Mouse (Mus musculus) lung, embryonic 15.5 days (tissue): ENCODE results near the gene Cfap97. TPM values are rescaled to one million over a fixed set of nuclear protein-coding genes. Genes with fewer than 3 reads are reported as not detected.
"Not testable (repeated sequence)": the region's sequence is repeated elsewhere in the genome, so short reads cannot be mapped to it uniquely, and the experiment has no call there.

Experiments used
- ATAC-seq: fragments of 200-750 bp; cut with Nextera tagmentation; 2 replicates; pipeline ENCODE4 v1.8.0; 2017; ENCODE audit warnings: moderate number of reproducible peaks, borderline replicate concordance; ENCODE audit not compliant: low FRiP score, low TSS enrichment; ENCODE audit errors: extremely low read depth
- H3K27ac ChIP-seq: fragments of 300-500 bp; sonication (generic); 2 replicates; pipeline ENCODE4 v1.5.1; 2015; ENCODE audit warnings: moderate library complexity, mild to moderate bottlenecking, inconsistent platforms
- H3K27me3 ChIP-seq: fragments of 300-500 bp; sonication (generic); 2 replicates; pipeline ENCODE4 v1.6.1; 2015; ENCODE audit warnings: inconsistent platforms
- H3K36me3 ChIP-seq: fragments of 300-500 bp; sonication (generic); 2 replicates; pipeline ENCODE4 v1.6.1; 2015; ENCODE audit warnings: inconsistent platforms
- H3K4me1 ChIP-seq: fragments of 300-500 bp; sonication (generic); 2 replicates; pipeline ENCODE4 v1.6.1; 2015; ENCODE audit warnings: inconsistent platforms
- H3K4me2 ChIP-seq: fragments of 300-500 bp; sonication (generic); 2 replicates; pipeline ENCODE4 v1.6.1; 2015; ENCODE audit warnings: inconsistent platforms, mild to moderate bottlenecking, moderate library complexity
- H3K4me3 ChIP-seq: fragments of 300-500 bp; sonication (generic); 2 replicates; pipeline ENCODE4 v1.5.1; 2015; ENCODE audit warnings: mild to moderate bottlenecking, inconsistent platforms
- H3K9ac ChIP-seq: fragments of 300-500 bp; sonication (generic); 2 replicates; pipeline ENCODE4 v1.6.1; 2015; ENCODE audit warnings: inconsistent platforms
- H3K9me3 ChIP-seq: fragments of 300-500 bp; sonication (generic); 2 replicates; pipeline ENCODE4 v1.6.1; 2016; ENCODE audit warnings: inconsistent platforms
- WGBS: fragments of 180-500 bp; shearing (Covaris S2); methylation state at CpG from one replicate; pipeline ENCODE4 v1.1.7; 2015; 5-methylcytosine and 5-hydroxymethylcytosine counted together
- polyA plus RNA-seq: library from polyadenylated mRNA; unstranded; fragments of >200 nt; fragmentation: Nextera tagmentation; extraction: Ambion mirVana; gene quantifications from 2 replicates; pipeline ENCODE4 v1.2.1, GENCODE M21; 2015

Cfap97 gene
- polyA plus RNA-seq, 1 experiment from 2014 or later: 25.9 TPM

DNA sequence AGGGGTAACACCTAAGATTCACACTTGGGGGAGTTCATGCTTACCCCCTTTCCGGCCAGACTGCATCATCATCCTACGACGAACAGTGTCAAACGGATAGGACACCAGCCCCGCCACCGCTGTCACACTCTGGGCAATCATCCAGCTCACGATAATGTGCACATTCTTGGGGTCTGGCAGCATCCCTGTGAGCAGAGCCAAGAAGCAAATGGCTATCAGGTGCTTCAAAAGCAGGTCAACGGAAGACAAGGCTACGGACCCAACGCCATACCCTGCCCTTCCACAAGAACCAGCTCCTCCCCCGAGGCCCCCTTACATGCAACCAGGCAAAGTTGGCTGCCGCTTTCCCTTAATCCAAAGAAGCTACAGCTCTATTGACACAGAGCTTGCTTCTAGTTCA is 56.8 kb downstream of the Cfap97 start:
- H3K4me3 ChIP-seq: peak overlapping the region; percentile 84
- WGBS: 62% methylated on average over 12 of the region's 12 CpGs
- H3K9me3 ChIP-seq: no peaks in the 10 kb centered on the region
- no peak overlapping the region for H3K9ac ChIP-seq
- no peak for ATAC-seq
- H3K4me2 ChIP-seq: peak overlapping the region; percentile 79; the same call in 1 of the 2 replicates
- H3K27ac ChIP-seq: no peak overlapping the region
- H3K36me3 ChIP-seq: peaks cover 51% of the 10 kb centered on the region
- H3K4me1 ChIP-seq: peaks cover 26% of the 10 kb centered on the region
- H3K27me3 ChIP-seq: no peaks in the 10 kb centered on the region

DNA sequence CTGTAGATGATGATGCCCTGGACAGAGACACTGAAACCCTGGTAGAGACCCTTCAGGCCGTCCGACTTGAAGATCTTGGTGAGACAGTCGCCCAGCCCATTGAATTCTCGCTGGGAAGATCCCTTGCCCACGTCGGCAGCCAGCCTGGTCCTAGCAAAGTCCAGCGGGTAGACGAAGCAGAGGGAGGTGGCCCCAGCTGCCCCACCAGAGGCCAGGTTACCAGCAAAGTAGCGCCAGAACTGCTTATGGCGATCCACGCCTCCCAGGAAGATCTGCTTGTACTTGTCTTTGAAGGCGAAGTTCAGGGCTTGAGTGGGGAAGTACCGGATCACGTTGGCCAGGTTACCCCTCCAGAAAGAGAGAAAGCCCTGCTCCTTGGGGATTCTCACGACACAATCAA is 57.5 kb downstream of the Cfap97 start:
- no peak overlapping the region for H3K27ac ChIP-seq
- WGBS: 76% methylated on average over 15 of the region's 15 CpGs

DNA sequence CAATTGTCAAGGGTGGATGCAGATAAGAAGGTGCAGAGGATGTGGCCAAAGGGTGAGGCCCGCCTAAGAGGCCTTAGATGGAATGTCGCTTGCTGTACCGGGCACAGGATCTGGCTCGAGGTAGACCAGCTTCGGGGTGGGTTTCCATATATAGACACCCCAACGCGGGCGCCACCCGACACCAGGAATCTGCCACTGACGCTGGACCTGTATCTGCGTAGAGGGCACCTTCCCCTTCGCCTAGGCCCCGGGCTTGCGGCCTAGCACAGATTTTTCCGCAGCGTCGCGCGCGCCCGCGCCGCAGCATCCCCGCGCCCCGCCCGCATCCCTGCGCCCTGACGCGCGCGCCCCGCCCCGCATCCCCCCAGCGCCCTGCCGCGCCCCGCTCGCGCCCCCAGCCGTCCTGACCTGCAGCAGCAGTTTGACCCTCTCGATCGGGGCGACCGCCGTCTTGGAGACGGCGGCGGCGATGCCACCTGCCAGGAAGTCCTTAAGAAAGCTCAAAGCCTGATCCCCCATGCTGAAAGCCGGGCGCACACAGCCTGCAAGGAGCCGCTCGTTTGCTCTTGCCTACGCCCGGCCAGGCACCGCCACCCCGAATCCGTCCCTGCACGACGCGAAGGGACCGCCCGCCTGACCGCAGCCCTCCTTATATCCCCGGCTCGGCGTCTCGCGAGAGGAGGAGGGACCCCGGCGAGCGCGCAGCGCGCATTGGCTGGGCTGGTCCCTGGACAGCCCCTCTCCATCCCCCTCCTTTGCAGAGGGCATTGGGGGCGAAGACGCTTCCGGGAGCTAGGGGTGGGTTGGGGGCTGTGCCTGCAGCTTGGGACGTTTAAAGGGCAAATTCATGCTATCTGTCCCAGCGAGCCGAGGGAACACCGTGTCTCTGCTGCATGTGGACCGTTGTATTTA is 59.1 kb downstream of the Cfap97 start, which contains the start of gene Slc25a4:
Gene Slc25a4, minus strand, starts transcription at position 881 of the 912 bp plus-strand sequence.
- under 1% methylated on average over 83 of the region's 84 CpGs for WGBS
- peak; percentile 99 for ATAC-seq

More for the DNA sequence above, 57.5 kb downstream of the Cfap97 start:
- Histone ChIP-seq H3K4me1 (peaks cover 26% of the 10 kb centered on the region), H3K9ac (no peak overlapping the region), H3K27me3 (no peaks in the 10 kb centered on the region), H3K4me2 (peak overlapping the region; percentile 79), H3K9me3 (no peaks in the 10 kb centered on the region), H3K4me3 (peak overlapping the region; percentile 84), H3K36me3 (peaks cover 47% of the 10 kb centered on the region)
- no peak for ATAC-seq

DNA sequence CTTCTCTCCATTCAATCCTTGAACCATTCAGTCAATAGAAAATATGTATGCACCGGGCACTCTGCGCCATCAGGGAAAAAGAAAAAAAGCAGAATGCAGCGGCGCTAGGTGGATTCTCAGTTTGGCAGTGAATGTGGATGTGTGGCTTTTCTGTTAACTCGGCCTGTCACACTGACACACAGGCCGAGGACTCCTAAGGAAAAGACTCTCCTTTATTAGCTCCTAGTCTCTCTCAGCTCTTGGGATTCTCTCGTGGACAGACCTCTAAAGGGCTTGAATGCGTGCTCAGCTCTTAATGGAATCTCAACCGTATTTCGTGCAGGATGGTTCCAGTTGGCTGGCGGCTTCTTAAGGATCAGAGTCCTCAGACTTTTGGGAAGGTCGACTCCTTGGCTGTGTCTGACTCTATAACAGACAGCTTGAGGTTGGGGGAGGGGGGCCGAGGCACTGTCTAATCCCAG is 60.1 kb downstream of the Cfap97 start:
- WGBS: 11% methylated on average over 13 of the region's 13 CpGs
- ATAC-seq: no peak

More for the DNA sequence above, 59.1 kb downstream of the Cfap97 start, which contains the start of gene Slc25a4:
- H3K36me3 ChIP-seq: peaks cover 33% of the 10 kb centered on the region
- peak within 1 kb of the TSS; percentile 96 for H3K27ac ChIP-seq
- no peaks in the 10 kb centered on the region for H3K27me3 ChIP-seq
- H3K9ac ChIP-seq: peak within 1 kb of the TSS; percentile 84
- H3K4me3 ChIP-seq: peak within 1 kb of the TSS; percentile 84
- peak within 1 kb of the TSS; percentile 79 for H3K4me2 ChIP-seq
- H3K4me1 ChIP-seq: peaks cover 26% of the 10 kb centered on the region
- H3K9me3 ChIP-seq: no peaks in the 10 kb centered on the region

DNA sequence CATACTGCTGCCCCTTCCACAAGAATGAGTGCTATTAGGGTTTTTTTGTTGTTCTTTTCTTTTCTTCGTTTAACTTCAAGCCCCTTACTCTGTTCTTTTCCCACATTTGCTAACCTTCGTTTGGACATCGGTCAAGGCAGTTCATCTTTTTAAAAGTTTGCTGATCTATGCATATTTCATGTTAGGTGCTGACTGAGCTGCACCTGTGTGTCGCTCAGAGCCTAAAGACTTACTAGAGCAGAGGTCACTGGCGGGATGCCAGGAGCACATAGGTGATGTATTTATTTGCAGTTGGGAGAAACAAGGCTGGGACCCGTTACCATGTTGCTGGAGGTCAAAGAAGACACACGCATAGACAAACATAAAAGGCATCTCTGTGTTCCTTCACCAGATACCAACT is 60.6 kb downstream of the Cfap97 start:
- WGBS: 52% methylated on average over 7 of the region's 7 CpGs
- Histone ChIP-seq H3K4me2 (no peak overlapping the region), H3K9ac (no peak overlapping the region), H3K27me3 (no peaks in the 10 kb centered on the region), H3K36me3 (peaks cover 20% of the 10 kb centered on the region), H3K27ac (no peak overlapping the region), H3K4me3 (no peak overlapping the region), H3K4me1 (peaks cover 30% of the 10 kb centered on the region), H3K9me3 (no peaks in the 10 kb centered on the region)
- no peak for ATAC-seq

More for the DNA sequence above, 60.1 kb downstream of the Cfap97 start:
- peak overlapping the region; percentile 79 for H3K4me2 ChIP-seq
- H3K27ac ChIP-seq: peak overlapping the region; percentile 96
- H3K36me3 ChIP-seq: peaks cover 24% of the 10 kb centered on the region
- peak overlapping the region; percentile 84 for H3K9ac ChIP-seq
- H3K4me3 ChIP-seq: peak overlapping the region; percentile 84
- H3K27me3 ChIP-seq: no peaks in the 10 kb centered on the region
- no peaks in the 10 kb centered on the region for H3K9me3 ChIP-seq
- peaks cover 26% of the 10 kb centered on the region for H3K4me1 ChIP-seq

DNA sequence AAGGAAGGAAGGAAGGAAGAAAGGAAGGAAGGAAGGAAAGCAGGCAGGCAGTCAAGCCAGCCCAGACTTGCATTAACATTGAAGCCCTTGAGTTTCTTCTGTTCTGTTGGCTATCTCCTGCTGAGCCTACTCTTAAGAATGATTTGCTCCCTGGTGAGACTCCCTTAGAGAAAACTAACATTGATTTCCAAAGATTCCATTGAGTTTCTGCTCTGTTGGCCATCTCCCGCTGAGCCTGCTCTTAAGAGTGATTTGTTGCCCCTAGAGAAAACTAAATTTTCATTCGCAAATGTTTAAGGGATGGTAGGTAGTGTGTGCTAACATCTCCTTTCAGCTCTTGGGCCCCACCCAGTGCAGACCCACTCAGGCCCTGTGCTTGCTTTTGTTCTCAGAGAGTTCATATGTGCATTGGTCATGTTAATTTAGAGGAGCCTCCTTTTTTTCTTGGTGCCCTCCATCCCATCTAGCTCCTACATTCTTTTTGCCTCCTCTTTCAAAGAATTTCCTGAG is 62.5 kb downstream of the Cfap97 start:
- Histone ChIP-seq H3K9ac (no peak overlapping the region), H3K9me3 (no peaks in the 10 kb centered on the region), H3K4me3 (no peak overlapping the region), H3K36me3 (peaks cover 2% of the 10 kb centered on the region), H3K4me1 (peaks cover 21% of the 10 kb centered on the region), H3K27me3 (no peaks in the 10 kb centered on the region), H3K27ac (no peak overlapping the region), H3K4me2 (no peak overlapping the region)
- ATAC-seq: no peak
- WGBS: 59% methylated on average over 2 of the region's 2 CpGs

DNA sequence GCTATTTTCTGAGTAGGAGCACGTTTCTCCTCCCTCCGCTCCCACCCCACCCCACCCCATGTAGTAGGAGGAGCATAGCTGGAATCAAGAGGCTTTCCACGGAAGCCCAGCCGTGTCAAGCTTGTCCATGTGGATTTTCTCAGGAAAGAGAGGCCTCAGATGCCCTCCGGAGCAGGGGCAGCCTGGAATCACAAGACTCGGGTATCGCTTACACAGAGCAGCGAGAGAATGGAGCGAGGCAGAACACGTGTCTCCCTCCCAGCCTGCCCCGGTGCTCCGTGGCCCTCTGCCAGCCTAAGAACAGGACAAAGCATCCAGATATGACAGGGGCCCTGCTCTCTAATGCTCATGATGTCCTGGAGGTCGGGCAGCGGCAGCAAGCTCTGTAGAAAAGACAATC is 65.3 kb downstream of the Cfap97 start:
- Histone ChIP-seq H3K27me3 (no peaks in the 10 kb centered on the region), H3K4me2 (peak overlapping the region; percentile 76), H3K4me3 (peak overlapping the region; percentile 43), H3K9ac (peak overlapping the region; percentile 54), H3K9me3 (no peaks in the 10 kb centered on the region), H3K4me1 (peaks cover 4% of the 10 kb centered on the region), H3K27ac (0 out of 2 replicates have a peak overlapping the region, but pooled peaks have one; percentile 29), H3K36me3 (no peaks in the 10 kb centered on the region)
- peak; percentile 74; the same call in 1 of the 2 replicates for ATAC-seq
- WGBS: 2% methylated on average over 14 of the region's 14 CpGs

DNA sequence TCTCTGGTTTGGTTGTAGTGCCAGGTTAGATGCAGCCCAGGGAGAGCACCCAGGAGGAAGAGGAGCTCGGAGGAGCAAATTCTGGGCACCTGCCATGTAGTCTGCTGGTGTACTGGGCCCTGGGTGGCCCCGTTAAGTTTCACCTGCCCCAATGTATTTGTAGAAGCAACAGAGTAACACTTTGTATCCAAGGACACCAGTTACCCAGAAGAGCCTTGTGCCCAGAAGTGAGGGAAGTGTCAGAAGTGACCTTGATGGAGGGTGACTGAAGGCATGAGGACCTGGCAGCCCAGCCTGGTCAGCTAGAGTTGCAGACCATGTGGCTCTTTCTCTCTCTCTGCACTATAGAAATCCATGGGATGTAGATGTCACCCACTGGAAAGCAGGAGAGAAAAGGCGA is 69.0 kb downstream of the Cfap97 start:
- H3K27ac ChIP-seq: no peak overlapping the region
- no peak overlapping the region for H3K4me2 ChIP-seq
- WGBS: 66% methylated on average over 3 of the region's 3 CpGs
- ATAC-seq: no peak
- H3K4me1 ChIP-seq: peaks cover 4% of the 10 kb centered on the region; the same call in 1 of the 2 replicates
- H3K9me3 ChIP-seq: no peaks in the 10 kb centered on the region
- no peak overlapping the region for H3K4me3 ChIP-seq
- no peak overlapping the region for H3K9ac ChIP-seq
- H3K36me3 ChIP-seq: no peaks in the 10 kb centered on the region
- H3K27me3 ChIP-seq: no peaks in the 10 kb centered on the region

DNA sequence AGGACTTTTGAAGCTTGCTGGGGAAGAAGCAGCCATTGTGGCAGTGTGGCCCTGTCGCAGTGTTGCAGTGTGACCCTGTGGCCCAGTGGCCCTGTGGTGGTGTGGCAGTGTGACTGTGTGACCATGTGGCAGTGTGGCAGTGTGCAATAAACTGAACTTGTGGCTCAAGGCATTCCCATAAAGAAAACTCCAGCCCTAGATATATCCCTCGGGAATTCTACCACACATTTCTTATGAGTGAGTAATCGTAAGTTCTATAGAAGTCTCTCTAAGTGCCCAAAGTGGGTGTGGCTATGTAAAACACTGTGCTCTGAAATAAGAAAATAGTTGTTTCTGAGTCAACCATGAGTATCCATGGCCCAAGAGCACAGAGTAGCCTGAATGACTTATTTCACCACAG is 73.9 kb downstream of the Cfap97 start:
- Histone ChIP-seq H3K4me3 (no peak overlapping the region), H3K9ac (no peak overlapping the region), H3K27me3 (no peaks in the 10 kb centered on the region), H3K4me1 (no peaks in the 10 kb centered on the region), H3K4me2 (no peak overlapping the region), H3K36me3 (no peaks in the 10 kb centered on the region), H3K9me3 (no peaks in the 10 kb centered on the region), H3K27ac (no peak overlapping the region)
- ATAC-seq: no peak
- 62% methylated on average over 3 of the region's 3 CpGs for WGBS

DNA sequence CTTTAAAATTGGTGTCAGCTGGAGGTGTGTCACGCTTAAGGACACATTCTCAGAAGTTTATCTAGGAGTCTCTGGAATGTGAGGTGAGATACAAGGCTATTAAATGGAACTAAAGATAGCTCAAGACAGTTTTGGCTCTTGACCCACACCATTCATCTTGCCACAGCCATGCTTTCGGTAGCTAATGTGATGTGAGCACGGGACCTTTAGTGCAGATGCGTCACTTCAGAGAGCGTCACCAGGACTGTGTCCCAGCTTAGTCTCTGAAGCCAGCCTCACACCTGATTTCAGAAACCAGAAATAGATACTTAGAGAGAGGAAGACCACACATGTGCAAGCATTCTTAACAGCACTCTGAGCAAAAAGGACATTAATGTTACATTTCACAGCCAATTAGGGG is 75.1 kb downstream of the Cfap97 start:
- Histone ChIP-seq H3K27me3 (no peaks in the 10 kb centered on the region), H3K9ac (no peak overlapping the region), H3K4me3 (no peak overlapping the region), H3K27ac (no peak overlapping the region), H3K4me1 (no peaks in the 10 kb centered on the region), H3K4me2 (no peak overlapping the region), H3K36me3 (no peaks in the 10 kb centered on the region), H3K9me3 (no peaks in the 10 kb centered on the region)
- no peak for ATAC-seq
- 39% methylated on average over 5 of the region's 5 CpGs for WGBS

DNA sequence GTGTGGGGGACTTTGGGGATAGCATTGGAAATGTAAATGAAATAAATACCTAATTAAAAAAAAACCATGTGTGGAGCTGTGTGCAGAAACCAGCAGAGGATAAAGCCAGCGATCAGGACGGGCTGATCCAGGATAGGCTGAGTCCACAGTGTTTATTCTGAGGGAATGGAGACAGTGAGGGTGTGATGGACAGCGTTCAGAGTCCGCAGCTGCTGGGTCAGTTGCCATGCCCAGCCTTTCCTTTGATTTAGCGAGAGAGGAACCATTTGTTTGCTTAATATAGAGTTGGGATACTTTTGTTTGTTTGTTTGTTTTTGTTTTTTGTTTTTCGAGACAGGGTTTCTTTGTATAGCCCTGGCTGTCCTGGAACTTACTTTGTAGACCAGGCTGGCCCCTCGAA is 80.4 kb downstream of the Cfap97 start:
- not testable (repeated sequence) for H3K36me3 ChIP-seq, H3K27ac ChIP-seq, ATAC-seq

DNA sequence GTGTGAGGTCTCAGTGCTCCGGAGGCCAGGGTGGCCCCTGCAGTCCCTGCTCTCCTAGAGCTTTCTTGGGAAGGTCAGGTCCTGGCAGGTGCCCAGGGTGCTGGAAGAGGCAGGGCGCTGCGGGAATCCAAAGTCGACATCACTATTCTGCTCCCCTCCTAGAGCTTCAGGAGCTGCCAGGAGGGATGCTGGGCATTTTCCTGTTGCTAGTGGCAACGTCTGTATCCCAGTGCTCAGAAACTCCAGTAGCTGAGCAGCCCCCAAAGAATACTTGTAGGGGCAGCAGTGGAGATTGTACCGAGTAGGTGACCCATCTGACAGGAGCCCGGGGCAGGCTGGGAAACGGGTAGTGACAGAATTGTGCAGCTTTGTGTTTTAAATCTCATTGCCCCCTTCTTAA is 81.2 kb downstream of the Cfap97 start:
- H3K27ac ChIP-seq: no peak overlapping the region
- no peaks in the 10 kb centered on the region for H3K36me3 ChIP-seq
- no peak overlapping the region for H3K9ac ChIP-seq
- no peaks in the 10 kb centered on the region for H3K9me3 ChIP-seq
- no peak overlapping the region for H3K4me2 ChIP-seq
- no peaks in the 10 kb centered on the region for H3K4me1 ChIP-seq
- no peak overlapping the region for H3K4me3 ChIP-seq
- ATAC-seq: no peak
- WGBS: 59% methylated on average over 8 of the region's 8 CpGs
- H3K27me3 ChIP-seq: no peaks in the 10 kb centered on the region

More for the DNA sequence above, 80.4 kb downstream of the Cfap97 start:
- not testable (repeated sequence) for H3K9ac ChIP-seq, H3K4me3 ChIP-seq, H3K4me2 ChIP-seq, H3K27me3 ChIP-seq, H3K4me1 ChIP-seq, H3K9me3 ChIP-seq
- 67% methylated on average over 7 of the region's 7 CpGs for WGBS
